Mouse (Mus musculus): ENCODE results near the gene Srsf9.
A peak's percentile ranks its signal among the peaks of the same experiment; 100 is the strongest.
"Not testable (repeated sequence)": the region's sequence is repeated elsewhere in the genome, so short reads cannot be mapped to it uniquely, and the experiment has no call there.

Gene Srsf9

GRCm38 (mm10) chr5:115326875-115327609, at the start of gene Srsf9:
Gene Srsf9 (plus strand): TSS chr5:115327177.
- DNase-seq (ENCODE audit: low spot score), result peak; percentile 93

- no peak for DNase-seq (ENCODE audit: low spot score)
These were observed 48.9 kb upstream of the Srsf9 start for GRCm38 (mm10) chr5:115278053-115278452.

- no peak for DNase-seq (ENCODE audit: low spot score)
These were observed 48.2 kb upstream of the Srsf9 start for GRCm38 (mm10) chr5:115278785-115279184.

GRCm38 (mm10) chr5:115279226-115280049, 47.5 kb upstream of the Srsf9 start, which contains the start of gene Coq5:
Gene Coq5 (plus strand): TSS chr5:115279666.
- peak; percentile 89 for DNase-seq (ENCODE audit: low spot score)

GRCm38 (mm10) chr5:115280050-115280687, 46.8 kb upstream of the Srsf9 start:
- no peak for DNase-seq (ENCODE audit: low spot score)

GRCm38 (mm10) chr5:115284735-115285134, 42.2 kb upstream of the Srsf9 start:
- no peak for DNase-seq (ENCODE audit: low spot score)

- DNase-seq (ENCODE audit: low spot score), result no peak
These were observed 32.8 kb upstream of the Srsf9 start for GRCm38 (mm10) chr5:115294173-115294572.

DNA sequence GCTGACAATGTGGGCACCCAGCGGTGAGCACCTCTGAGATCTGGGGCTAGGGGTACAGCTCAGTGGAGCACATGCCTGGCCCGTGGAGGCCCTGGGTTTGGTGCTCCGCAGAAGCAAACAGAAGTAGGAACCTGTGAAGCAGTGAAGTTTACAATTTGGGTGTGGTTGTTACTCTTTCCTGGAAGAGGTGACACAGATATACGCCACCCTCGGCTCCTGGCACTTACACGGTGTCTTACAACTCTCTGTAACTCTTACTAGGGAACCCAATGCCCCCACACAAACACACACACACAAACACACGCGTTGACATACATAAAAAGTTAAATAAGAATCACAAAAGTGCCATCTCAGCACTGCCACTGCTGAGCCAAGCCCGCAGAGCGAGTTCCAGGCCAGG, 30.6 kb upstream of the Srsf9 start:
- no peak for DNase-seq (ENCODE audit: low spot score)

GRCm38 (mm10) chr5:115300035-115300744, 26.8 kb upstream of the Srsf9 start:
- peak; percentile 62 for DNase-seq (ENCODE audit: low spot score)

DNA sequence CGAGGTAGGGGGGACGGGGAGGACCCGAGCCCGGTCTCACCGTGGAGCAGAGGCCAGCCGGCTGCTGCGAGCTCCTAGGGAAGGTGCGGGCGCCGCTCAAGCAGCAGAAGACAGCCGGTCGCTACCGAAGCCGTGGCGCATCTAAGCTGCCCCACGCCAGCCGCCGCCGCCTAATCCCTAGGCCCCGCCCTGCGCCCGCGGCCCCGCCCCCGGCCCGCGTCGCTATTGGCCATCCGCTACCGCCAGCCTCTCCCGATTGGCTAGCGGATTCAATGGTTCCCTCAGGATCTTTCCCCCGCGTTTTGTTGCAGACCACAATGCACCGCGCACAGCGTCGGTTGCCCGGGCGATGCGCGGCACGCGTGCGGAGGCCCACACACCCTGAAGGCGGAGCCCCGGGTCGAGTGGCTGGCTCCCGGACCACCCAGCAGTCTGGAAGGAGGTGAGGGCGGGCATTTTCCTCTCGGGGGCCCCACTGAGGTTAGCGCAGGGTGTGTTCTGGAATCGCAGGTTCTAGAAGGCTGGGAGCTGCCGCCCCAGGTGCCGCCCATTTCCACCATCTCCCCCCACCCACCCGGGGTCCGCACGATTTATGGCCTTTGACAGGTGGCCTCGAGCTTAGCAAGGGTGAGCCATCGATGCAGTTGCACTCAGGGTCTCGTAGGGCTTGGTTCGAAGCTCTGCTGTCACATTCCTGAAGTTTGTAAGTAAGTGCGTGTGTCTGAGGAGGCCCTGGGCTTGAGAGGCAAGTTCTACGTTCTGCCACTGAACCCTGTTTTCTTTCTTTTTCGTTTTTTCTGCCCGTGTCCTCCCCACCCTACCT, 26.0 kb upstream of the Srsf9 start, which contains the start of gene Dynll1:
Dynll1 (minus strand) TSS at position 208 of the 823 bp plus-strand sequence.
- DNase-seq (ENCODE audit: low spot score), result peak; percentile 99

DNA sequence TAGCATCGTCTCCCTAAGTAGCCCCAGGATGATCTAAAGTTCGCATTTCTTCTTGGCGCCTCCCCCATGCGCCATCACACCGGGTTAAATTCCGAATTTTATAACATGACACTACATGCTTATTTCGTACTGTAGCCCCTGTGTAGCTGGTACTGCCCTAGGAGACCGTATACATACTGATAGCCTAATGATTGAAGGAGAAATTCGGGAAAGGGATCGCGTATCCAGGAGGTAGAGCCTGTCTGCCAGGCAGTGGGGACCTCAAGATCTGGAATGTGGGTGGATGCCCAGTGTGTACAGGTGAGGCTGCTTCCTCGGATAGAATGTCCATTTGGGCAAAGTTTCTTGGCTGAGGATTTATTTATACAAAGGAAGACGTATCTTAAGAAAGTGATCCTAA, 25.4 kb upstream of the Srsf9 start:
- no peak for DNase-seq (ENCODE audit: low spot score)

- not testable (repeated sequence) for DNase-seq (ENCODE audit: low spot score)
These were observed 24.8 kb upstream of the Srsf9 start for GRCm38 (mm10) chr5:115302190-115302589.

- no peak for DNase-seq (ENCODE audit: low spot score)
These were observed 14.6 kb upstream of the Srsf9 start for GRCm38 (mm10) chr5:115312354-115312753.

GRCm38 (mm10) chr5:115312816-115313667, 13.9 kb upstream of the Srsf9 start:
- DNase-seq (ENCODE audit: low spot score), result no peak

- no peak for DNase-seq (ENCODE audit: low spot score)
These were observed 13.4 kb upstream of the Srsf9 start for GRCm38 (mm10) chr5:115313668-115313943.

DNA sequence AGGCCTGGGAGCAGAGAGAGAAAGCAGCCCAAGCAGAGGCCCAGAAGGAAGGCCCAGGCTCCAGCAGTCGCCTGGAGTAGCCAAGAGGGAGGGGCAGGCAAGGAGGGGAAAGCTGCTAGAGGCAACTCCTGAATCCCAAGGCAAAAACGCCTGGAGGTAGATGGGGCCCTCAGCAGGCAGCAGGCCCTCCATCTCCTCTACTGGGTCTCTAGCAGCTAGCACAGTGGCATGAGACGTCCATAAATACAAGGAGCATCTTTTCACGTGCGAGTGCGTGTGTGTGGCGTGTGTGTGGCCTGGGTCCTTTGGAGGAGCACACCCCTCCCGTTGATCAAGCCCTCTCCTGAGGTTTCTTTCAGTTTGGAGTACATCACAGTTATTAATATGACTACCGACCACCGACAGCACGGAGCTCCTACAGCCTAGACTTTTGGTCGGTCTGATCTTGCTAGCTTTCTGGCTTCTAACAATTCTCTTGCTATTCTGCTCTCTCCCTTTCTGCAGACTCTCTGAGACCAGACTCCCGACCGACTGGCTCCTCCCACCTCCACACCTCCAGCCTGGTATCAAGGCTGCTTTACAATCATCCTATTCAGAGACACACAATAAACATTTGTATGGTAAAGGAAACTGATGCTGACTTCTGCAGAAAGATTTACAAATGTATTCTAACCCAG, 9.9 kb upstream of the Srsf9 start:
- DNase-seq (ENCODE audit: low spot score), result no peak

- DNase-seq (ENCODE audit: low spot score), result no peak
These were observed 9.2 kb upstream of the Srsf9 start for GRCm38 (mm10) chr5:115317645-115318328.

DNA sequence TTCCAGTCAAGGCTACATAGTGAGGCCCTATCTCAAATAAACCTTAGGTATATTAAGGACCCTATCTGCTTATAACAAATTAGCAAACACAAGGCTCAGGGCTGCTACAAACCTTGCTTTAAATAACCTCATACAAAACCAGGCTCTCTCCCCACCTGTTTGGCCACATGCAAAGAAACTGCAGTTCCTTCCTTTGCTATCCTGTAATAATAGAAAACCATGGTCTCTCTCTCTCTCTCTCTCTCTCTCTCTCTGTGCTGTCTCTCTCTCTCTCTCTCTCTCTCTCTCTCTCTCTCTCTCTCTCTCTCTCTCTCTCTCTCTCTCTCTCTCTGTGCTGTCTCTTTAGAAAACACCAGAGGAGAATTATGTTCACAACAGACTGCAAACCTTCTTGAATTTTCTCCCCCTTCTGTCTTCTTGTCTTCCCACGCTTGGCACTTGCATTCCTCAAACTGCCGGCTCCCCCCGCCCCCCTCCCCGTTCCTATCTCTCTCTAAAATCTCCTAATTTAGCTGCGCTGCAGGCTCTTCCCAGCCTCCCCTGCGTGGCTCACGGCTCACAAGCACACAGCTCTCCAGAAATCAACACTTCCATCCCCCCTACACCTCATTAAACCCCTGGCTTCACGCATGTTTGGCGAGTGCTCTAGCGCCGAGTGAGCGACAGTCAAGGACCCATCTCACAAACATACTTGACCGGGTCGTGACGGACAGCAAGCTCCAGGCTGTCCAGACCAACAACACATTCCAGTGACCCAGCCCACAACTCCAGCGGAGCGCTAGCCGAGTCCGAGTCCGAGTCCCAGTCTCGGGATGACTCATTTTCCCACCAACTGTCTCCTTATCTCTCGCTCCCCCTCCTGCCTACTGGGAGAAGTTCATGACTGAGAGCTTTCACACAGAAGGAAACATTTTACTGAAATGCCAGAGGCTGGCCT, 7.7 kb upstream of the Srsf9 start:
- peak; percentile 75 for DNase-seq (ENCODE audit: low spot score)

Data from layer of hippocampus, adult 11-12 months (tissue).